Mouse (Mus musculus) lung, adult 2 months (tissue): Measurements from ENCODE around the gene Olfr601.

Source experiments
- CTCF ChIP-seq: fragments of 200-500 bp; IDR thresholded peaks from 2 replicates; pipeline ENCODE4 v1.5.1; 2011; ENCODE audit warnings: mild to moderate bottlenecking, low read length, control low read depth; ENCODE audit not compliant: insufficient read depth
- POLR2A ChIP-seq: fragments of 200-500 bp; IDR thresholded peaks from 2 replicates; pipeline ENCODE4 v1.6.1; 2011; ENCODE audit warnings: low read depth, mild to moderate bottlenecking, control low read depth, low read length, borderline replicate concordance; ENCODE audit errors: extremely low read depth

- TF ChIP-seq POLR2A (no peak), CTCF (no peak)
Measured at GRCm38 (mm10) chr7:103386077-103386476, 23.6 kb upstream of the Olfr601 start, which contains the start of gene Olfr603.
